Mouse (Mus musculus) embryonic fibroblast, embryonic 13.5 days (primary cell): ENCODE measurements around the gene Olfr551.

Source experiments
- CTCF ChIP-seq: IDR thresholded peaks from 2 replicates; pipeline ENCODE4 v1.5.1; 2011; ENCODE audit warnings: mild to moderate bottlenecking, control low read depth, low read length, moderate library complexity, borderline replicate concordance; ENCODE audit not compliant: insufficient read depth
- POLR2A ChIP-seq: IDR thresholded peaks from 2 replicates; pipeline ENCODE4 v1.6.1; 2011; ENCODE audit warnings: low read depth, mild to moderate bottlenecking, control low read depth, low read length, moderate library complexity

DNA sequence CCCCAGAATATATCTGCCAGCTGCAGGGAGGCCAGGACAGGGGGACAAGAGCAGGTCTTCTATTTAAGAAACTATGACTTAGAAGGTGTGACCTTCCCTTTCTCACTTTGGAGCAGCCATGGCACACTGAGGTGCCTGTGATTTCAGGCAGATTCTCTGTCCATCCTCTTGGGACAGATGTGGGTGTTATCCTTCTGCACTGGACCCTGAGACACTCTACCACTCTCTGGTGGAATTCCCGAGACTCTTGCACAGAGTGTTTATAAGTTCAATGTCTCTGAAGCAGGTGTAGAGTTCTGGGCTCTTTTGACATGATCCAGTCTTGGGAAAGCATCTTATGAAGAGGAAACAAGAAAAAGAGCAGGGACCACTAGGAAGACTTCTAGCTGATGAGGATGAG lies 46.4 kb upstream of the Olfr551 start, which contains the start of gene Olfr554:
- TF ChIP-seq CTCF (no peak), POLR2A (no peak)
